Mouse (Mus musculus) myocyte (in vitro differentiated cells): ENCODE measurements around the gene Notch2. TPM values are rescaled to one million over a fixed set of nuclear protein-coding genes. Genes with fewer than 3 reads are reported as not detected.

ENCODE experiments used
- H3K27me3 ChIP-seq: one replicate; pipeline ENCODE4 v1.6.1; 2011; ENCODE audit not compliant: control insufficient read depth, insufficient read depth, insufficient read length
- H3K36me3 ChIP-seq: one replicate; pipeline ENCODE4 v1.6.1; 2011; ENCODE audit not compliant: control insufficient read depth, insufficient read depth
- H3K4me2 ChIP-seq: one replicate; pipeline ENCODE4 v1.6.1; 2011; ENCODE audit warnings: low read depth, control low read depth
- H3K4me3 ChIP-seq: one replicate; pipeline ENCODE4 v1.5.1; 2011; ENCODE audit warnings: mild to moderate bottlenecking, control low read depth, moderate library complexity
- H3K79me2 ChIP-seq: one replicate; pipeline ENCODE4 v1.6.1; 2011; ENCODE audit not compliant: control insufficient read depth, insufficient read depth
- H3ac ChIP-seq: one replicate; pipeline ENCODE4 v1.6.1; 2011; ENCODE audit not compliant: control insufficient read depth, insufficient read length
- CEBPB ChIP-seq: IDR thresholded peaks from 2 replicates; pipeline ENCODE4 v1.6.1; 2011; ENCODE audit warnings: mild to moderate bottlenecking, moderate library complexity; ENCODE audit not compliant: poor library complexity, insufficient read depth, severe bottlenecking
- E2F4 ChIP-seq: IDR thresholded peaks from one replicate; pipeline ENCODE4 v1.6.1; 2011; ENCODE audit warnings: mild to moderate bottlenecking, control low read depth, moderate library complexity; ENCODE audit not compliant: insufficient read depth
- MAX ChIP-seq: IDR thresholded peaks from one replicate; pipeline ENCODE4 v1.6.1; 2011; ENCODE audit warnings: low read depth, mild to moderate bottlenecking, control low read depth
- MYOD1 ChIP-seq, 3 experiments: IDR thresholded peaks; one replicate each; pipeline ENCODE4 v1.6.1; 2011; ENCODE audit warnings: control low read depth in 2 of 3, low read depth in 2 of 3, mild to moderate bottlenecking in 2 of 3, moderate library complexity in 1 of 3; ENCODE audit not compliant: insufficient read length in 2 of 3, control insufficient read depth in 1 of 3
- MYOG ChIP-seq, 3 experiments: IDR thresholded peaks; one replicate each; pipeline ENCODE4 v1.6.1; 2011; ENCODE audit warnings: control low read depth in 2 of 3, low read depth in 2 of 3, mild to moderate bottlenecking in 2 of 3; ENCODE audit not compliant: insufficient read length in 2 of 3, control insufficient read depth in 1 of 3, insufficient read depth in 1 of 3
- POLR2A ChIP-seq: IDR thresholded peaks from one replicate; pipeline ENCODE4 v1.6.1; 2011; ENCODE audit warnings: low read depth, mild to moderate bottlenecking, control low read depth, moderate library complexity; ENCODE audit not compliant: insufficient read length
- POLR2AphosphoS2 ChIP-seq: IDR thresholded peaks from one replicate; pipeline ENCODE4 v1.6.1; 2011; ENCODE audit warnings: low read depth, control low read depth; ENCODE audit not compliant: insufficient read length
- REST ChIP-seq: IDR thresholded peaks from one replicate; pipeline ENCODE4 v1.6.1; 2011; ENCODE audit warnings: mild to moderate bottlenecking, control low read depth, moderate library complexity; ENCODE audit not compliant: insufficient read depth, insufficient read length
- SRF ChIP-seq: IDR thresholded peaks from one replicate; pipeline ENCODE4 v1.6.1; 2011; ENCODE audit warnings: low read depth; ENCODE audit not compliant: control insufficient read depth, insufficient read length
- TCF12 ChIP-seq: IDR thresholded peaks from one replicate; pipeline ENCODE4 v1.6.1; 2011; ENCODE audit warnings: mild to moderate bottlenecking, control low read depth; ENCODE audit not compliant: poor library complexity, insufficient read depth, severe bottlenecking
- TCF3 ChIP-seq: IDR thresholded peaks from one replicate; pipeline ENCODE4 v1.6.1; 2011; ENCODE audit warnings: low read depth, control low read depth; ENCODE audit not compliant: insufficient read length
- USF1 ChIP-seq: IDR thresholded peaks from one replicate; pipeline ENCODE4 v1.6.1; 2011; ENCODE audit warnings: low read depth, mild to moderate bottlenecking, control low read depth, moderate library complexity
- polyA plus RNA-seq: library from polyadenylated mRNA; unstranded; fragments of >200 nt; fragmentation: generic; extraction: Trizol; gene quantifications from one replicate; pipeline ENCODE4 v1.2.1, GENCODE M21; 2012; ENCODE audit warnings: missing spikeins

Notch2 gene
- polyA plus RNA-seq, 1 experiment = 15.1 TPM

- H3ac ChIP-seq = no peak overlapping the region
Observed at GRCm38 (mm10) chr3:98180805-98181204, 167.5 kb downstream of the Notch2 start.

GRCm38 (mm10) chr3:98185163-98185714 lies 171.9 kb downstream of the Notch2 start:
- H3ac ChIP-seq = no peak overlapping the region
- H3K4me2 ChIP-seq = no peak overlapping the region
- H3K79me2 ChIP-seq = no peaks in the 10 kb centered on the region
- TF ChIP-seq REST = no peak
- TF ChIP-seq TCF3 = no peak
- TF ChIP-seq E2F4 = no peak
- TF ChIP-seq TCF12 = no peak
- TF ChIP-seq MAX = no peak
- TF ChIP-seq MYOG (IDR thresholded peaks at IDR 0.05; ENCODE audit: control insufficient read depth in 1 of 3, insufficient read depth in 1 of 3, insufficient read length in 2 of 3, low read depth in 2 of 3) = no peak
- H3K36me3 ChIP-seq = no peaks in the 10 kb centered on the region
- peaks cover 18% of the 10 kb centered on the region for H3K27me3 ChIP-seq
- no peak overlapping the region for H3K4me3 ChIP-seq

More at GRCm38 (mm10) chr3:98180805-98181204, 167.5 kb downstream of the Notch2 start:
- Histone ChIP-seq H3K4me2 (no peak overlapping the region), H3K27me3 (peaks cover 7% of the 10 kb centered on the region), H3K4me3 (no peak overlapping the region), H3K79me2 (no peaks in the 10 kb centered on the region), H3K36me3 (no peaks in the 10 kb centered on the region)
- no peak for TF ChIP-seq TCF3
- TF ChIP-seq E2F4 = no peak
- no peak for TF ChIP-seq POLR2AphosphoS2
- TF ChIP-seq SRF = no peak
- TF ChIP-seq USF1 = no peak

GRCm38 (mm10) chr3:98187777-98188176 lies 174.4 kb downstream of the Notch2 start:
- TF ChIP-seq E2F4 = no peak
- no peak for TF ChIP-seq TCF3
- no peak for TF ChIP-seq MYOD1 (IDR thresholded peaks at IDR 0.05; ENCODE audit: control insufficient read depth in 1 of 3, insufficient read length in 2 of 3, low read depth in 2 of 3)
- no peak for TF ChIP-seq MAX
- no peak for TF ChIP-seq SRF
- no peak for TF ChIP-seq CEBPB
- no peak for TF ChIP-seq POLR2A
- TF ChIP-seq REST = no peak
- TF ChIP-seq MYOG (IDR thresholded peaks at IDR 0.05; ENCODE audit: control insufficient read depth in 1 of 3, insufficient read depth in 1 of 3, insufficient read length in 2 of 3, low read depth in 2 of 3) = no peak
- no peak for TF ChIP-seq USF1
- TF ChIP-seq POLR2AphosphoS2 = no peak
- no peak for TF ChIP-seq TCF12
- no peak overlapping the region for H3K4me2 ChIP-seq
- no peak overlapping the region for H3K4me3 ChIP-seq
- no peaks in the 10 kb centered on the region for H3K36me3 ChIP-seq
- H3K79me2 ChIP-seq = no peaks in the 10 kb centered on the region
- peaks cover 18% of the 10 kb centered on the region for H3K27me3 ChIP-seq
- no peak overlapping the region for H3ac ChIP-seq

- no peak overlapping the region for H3K4me2 ChIP-seq
- H3K36me3 ChIP-seq = no peaks in the 10 kb centered on the region
- no peaks in the 10 kb centered on the region for H3K79me2 ChIP-seq
- no peak overlapping the region for H3ac ChIP-seq
- TF ChIP-seq MYOG (IDR thresholded peaks at IDR 0.05; ENCODE audit: control insufficient read depth in 1 of 3, insufficient read depth in 1 of 3, insufficient read length in 2 of 3, low read depth in 2 of 3) = no peak
- TF ChIP-seq SRF = no peak
- no peak for TF ChIP-seq MAX
- no peak for TF ChIP-seq POLR2AphosphoS2
- no peak for TF ChIP-seq USF1
- no peak for TF ChIP-seq TCF12
- TF ChIP-seq E2F4 = no peak
- no peak for TF ChIP-seq TCF3
- no peak for TF ChIP-seq MYOD1 (IDR thresholded peaks at IDR 0.05; ENCODE audit: control insufficient read depth in 1 of 3, insufficient read length in 2 of 3, low read depth in 2 of 3)
- no peak for TF ChIP-seq POLR2A
- no peak for TF ChIP-seq REST
- TF ChIP-seq CEBPB = no peak
- no peak overlapping the region for H3K4me3 ChIP-seq
- no peaks in the 10 kb centered on the region for H3K27me3 ChIP-seq
Observed at GRCm38 (mm10) chr3:98197711-98198532, 184.6 kb downstream of the Notch2 start.

GRCm38 (mm10) chr3:98199747-98200146 lies 186.4 kb downstream of the Notch2 start:
- Histone ChIP-seq H3K36me3 (no peaks in the 10 kb centered on the region), H3K27me3 (no peaks in the 10 kb centered on the region), H3K4me3 (no peak overlapping the region), H3K79me2 (no peaks in the 10 kb centered on the region), H3ac (no peak overlapping the region), H3K4me2 (no peak overlapping the region)
- no peak for TF ChIP-seq CEBPB
- no peak for TF ChIP-seq MAX
- TF ChIP-seq POLR2AphosphoS2 = no peak
- no peak for TF ChIP-seq TCF3
- TF ChIP-seq USF1 = no peak
- no peak for TF ChIP-seq POLR2A
- no peak for TF ChIP-seq MYOD1 (IDR thresholded peaks at IDR 0.05; ENCODE audit: control insufficient read depth in 1 of 3, insufficient read length in 2 of 3, low read depth in 2 of 3)
- no peak for TF ChIP-seq SRF
- no peak for TF ChIP-seq MYOG (IDR thresholded peaks at IDR 0.05; ENCODE audit: control insufficient read depth in 1 of 3, insufficient read depth in 1 of 3, insufficient read length in 2 of 3, low read depth in 2 of 3)
- TF ChIP-seq TCF12 = no peak
- TF ChIP-seq REST = no peak
- TF ChIP-seq E2F4 = no peak

Other genes with a start within 250 kb of the Notch2 start
- 134 TPM for gene Pde4dip, start 124.8 kb upstream of the Notch2 start, polyA plus RNA-seq
- 55.6 TPM for gene Sec22b, start 112.3 kb upstream of the Notch2 start, polyA plus RNA-seq
- gene Adam30, start 147.1 kb downstream of the Notch2 start, polyA plus RNA-seq = not detected
- gene Reg4, start 208.6 kb downstream of the Notch2 start, polyA plus RNA-seq = not detected